Mouse (Mus musculus) bone marrow macrophage, adult 2 months (primary cell): ENCODE measurements around the gene Serpina10. TPM values are rescaled to one million over a fixed set of nuclear protein-coding genes. Genes with fewer than 3 reads are reported as not detected.

ENCODE experiments used
- H3K27ac ChIP-seq: 2 replicates; pipeline ENCODE4 v1.5.1; 2012; ENCODE audit warnings: low read depth, low read length; ENCODE audit not compliant: insufficient read depth
- H3K4me1 ChIP-seq: 2 replicates; pipeline ENCODE4 v1.6.1; 2012; ENCODE audit warnings: low read length; ENCODE audit not compliant: control insufficient read depth, insufficient read depth
- H3K4me3 ChIP-seq: 2 replicates; pipeline ENCODE4 v1.5.1; 2012; ENCODE audit warnings: mild to moderate bottlenecking, low read length, moderate library complexity; ENCODE audit not compliant: insufficient read depth
- CTCF ChIP-seq: IDR thresholded peaks from 2 replicates; pipeline ENCODE4 v1.5.1; 2012; ENCODE audit warnings: low read depth, mild to moderate bottlenecking, low read length, moderate library complexity
- POLR2A ChIP-seq: IDR thresholded peaks from 2 replicates; pipeline ENCODE4 v1.6.1; 2012; ENCODE audit warnings: mild to moderate bottlenecking, low read depth, low read length, borderline replicate concordance
- polyA plus RNA-seq: library from polyadenylated mRNA; stranded (reverse); fragments of >200 nt; gene quantifications from 2 replicates; pipeline ENCODE4 v1.2.4, GENCODE M21; 2012; ENCODE audit not compliant: missing spikeins, insufficient read depth, insufficient read length

Serpina10 gene
- polyA plus RNA-seq, 1 experiment = not detected

GRCm38 (mm10) chr12:103657991-103658390, 26.7 kb upstream of the Serpina10 start:
- no peaks in the 10 kb centered on the region for H3K4me1 ChIP-seq
- TF ChIP-seq CTCF = no peak
- TF ChIP-seq POLR2A = no peak
- H3K27ac ChIP-seq = no peak overlapping the region
- H3K4me3 ChIP-seq = no peak overlapping the region

DNA sequence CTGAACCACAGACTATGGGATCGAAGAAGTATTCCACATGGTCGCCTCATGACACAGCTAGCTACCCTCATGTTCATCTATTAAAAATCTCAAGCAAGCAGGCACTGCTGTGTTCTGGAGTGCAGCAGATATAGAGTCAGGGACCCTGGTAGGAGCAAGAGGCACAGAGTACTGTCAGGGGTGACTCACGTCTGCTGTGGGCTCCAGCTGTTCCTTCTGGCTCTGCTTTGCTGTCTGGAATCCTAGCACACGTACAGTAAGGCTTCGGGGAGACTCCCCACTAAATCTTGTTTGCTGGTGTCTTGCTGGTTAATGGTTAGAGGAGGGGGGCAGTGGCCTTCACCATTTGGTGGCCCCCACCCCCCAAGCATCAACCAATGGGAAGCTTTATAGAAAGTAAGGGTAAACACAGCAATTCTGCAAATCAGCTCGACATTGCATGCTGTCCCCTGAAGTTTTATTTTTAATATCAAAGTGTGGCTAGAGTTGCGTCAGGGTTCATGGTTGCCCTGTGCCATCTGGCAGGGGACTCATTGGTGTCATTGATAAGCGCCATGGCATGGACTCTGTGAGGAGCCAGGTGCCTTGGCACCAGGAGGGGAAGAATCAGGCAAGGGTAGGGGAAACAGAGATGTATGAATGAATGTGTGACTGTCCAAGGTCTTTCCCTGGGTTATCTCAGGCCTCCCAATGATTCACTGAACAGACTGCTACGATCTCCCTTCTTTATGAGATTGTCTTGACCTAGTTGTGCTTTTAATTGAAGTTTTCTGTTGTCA, 25.8 kb upstream of the Serpina10 start, which contains the start of gene Serpina6:
TSS of gene Serpina6 (minus strand) at position 365 of the 779 bp plus-strand sequence.
- TF ChIP-seq POLR2A = no peak
- TF ChIP-seq CTCF = no peak
- Histone ChIP-seq H3K4me1 (no peaks in the 10 kb centered on the region), H3K27ac (no peak within 1 kb of the TSS), H3K4me3 (no peak within 1 kb of the TSS)

DNA sequence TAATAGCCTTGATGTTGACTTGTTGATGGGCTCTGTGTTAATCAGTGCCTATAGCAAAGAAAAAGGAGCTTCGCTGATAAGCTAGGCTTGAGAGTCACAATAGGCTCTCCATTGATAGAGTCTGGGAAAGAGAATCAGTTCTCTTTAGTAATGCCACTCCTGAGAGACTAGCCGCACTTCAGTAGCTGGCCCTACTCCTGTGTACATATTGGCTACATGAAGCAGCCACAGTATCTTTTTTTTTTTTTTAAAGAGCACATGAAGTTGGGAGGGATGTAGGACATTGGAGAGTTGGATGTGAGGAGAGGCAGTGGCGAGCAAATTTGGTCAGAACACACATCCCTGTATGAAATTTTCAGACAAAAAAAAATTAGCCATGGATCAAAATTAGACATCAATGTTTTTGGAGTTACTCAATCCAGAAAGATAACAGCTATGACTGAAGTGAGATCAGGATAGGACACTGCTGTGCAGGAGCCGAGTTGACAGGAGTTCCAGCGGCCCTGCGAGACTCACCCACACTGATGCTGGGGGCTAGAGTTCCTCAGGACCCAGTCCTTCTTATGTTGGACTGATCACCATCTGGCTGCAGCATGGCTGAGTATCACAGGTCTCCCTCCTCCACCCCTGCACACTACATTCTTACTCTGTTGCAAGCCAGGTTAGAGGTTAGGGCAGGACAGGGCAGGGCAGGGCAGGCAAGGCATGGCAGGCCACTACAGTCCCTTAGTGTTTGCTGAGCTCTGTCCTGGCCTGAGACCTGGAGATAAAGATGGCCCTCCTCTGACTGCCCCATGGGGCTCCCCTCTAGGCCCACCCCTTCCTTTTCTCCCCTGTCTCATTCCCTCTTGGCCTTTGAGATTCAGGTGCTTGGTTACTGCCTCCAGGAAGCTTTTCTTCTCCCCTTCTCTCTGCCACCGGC, 24.1 kb upstream of the Serpina10 start:
- no peak overlapping the region for H3K4me3 ChIP-seq
- no peak for TF ChIP-seq POLR2A
- TF ChIP-seq CTCF = no peak
- H3K4me1 ChIP-seq = no peaks in the 10 kb centered on the region
- no peak overlapping the region for H3K27ac ChIP-seq

DNA sequence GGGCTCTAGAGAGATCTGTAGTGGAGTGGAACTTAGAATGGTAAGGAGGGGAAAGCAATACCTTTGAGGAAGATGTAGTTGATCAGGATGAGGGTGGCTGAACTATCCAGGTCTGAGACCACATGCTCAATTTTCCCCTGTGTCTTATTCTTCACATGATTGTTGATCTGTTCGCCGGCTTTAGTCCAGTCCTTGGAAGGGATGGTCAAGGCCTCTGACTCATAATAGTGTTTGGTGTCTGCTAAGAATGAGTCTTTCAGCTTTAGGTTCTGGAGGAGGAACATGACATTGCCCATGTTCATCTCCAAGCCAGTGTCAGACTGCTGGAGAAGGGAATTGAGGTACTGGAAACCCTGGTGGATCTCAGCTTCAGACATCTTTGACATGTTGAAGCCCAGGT, 22.6 kb upstream of the Serpina10 start:
- Histone ChIP-seq H3K4me3 (no peak overlapping the region), H3K27ac (no peak overlapping the region), H3K4me1 (no peaks in the 10 kb centered on the region)
- no peak for TF ChIP-seq POLR2A
- no peak for TF ChIP-seq CTCF

GRCm38 (mm10) chr12:103646314-103646713, 15.1 kb upstream of the Serpina10 start:
- Histone ChIP-seq H3K4me1 (no peaks in the 10 kb centered on the region), H3K4me3 (no peak overlapping the region)
- TF ChIP-seq CTCF = no peak
- no peak for TF ChIP-seq POLR2A

GRCm38 (mm10) chr12:103644601-103645000, 13.4 kb upstream of the Serpina10 start:
- no peak overlapping the region for H3K27ac ChIP-seq
- no peak overlapping the region for H3K4me3 ChIP-seq
- TF ChIP-seq POLR2A = no peak
- TF ChIP-seq CTCF = no peak
- no peaks in the 10 kb centered on the region for H3K4me1 ChIP-seq

More at GRCm38 (mm10) chr12:103646314-103646713, 15.1 kb upstream of the Serpina10 start:
- H3K27ac ChIP-seq = no peak overlapping the region

GRCm38 (mm10) chr12:103643818-103644217, 12.6 kb upstream of the Serpina10 start:
- no peak overlapping the region for H3K4me3 ChIP-seq
- TF ChIP-seq CTCF = no peak
- TF ChIP-seq POLR2A = no peak
- H3K4me1 ChIP-seq = no peaks in the 10 kb centered on the region
- no peak overlapping the region for H3K27ac ChIP-seq

- TF ChIP-seq POLR2A (no peak), CTCF (peak; percentile 46; the same call in 1 of the 2 replicates)
- no peak overlapping the region for H3K4me3 ChIP-seq
- H3K4me1 ChIP-seq = no peaks in the 10 kb centered on the region
- H3K27ac ChIP-seq = no peak overlapping the region
Measured at GRCm38 (mm10) chr12:103643336-103643735, 12.1 kb upstream of the Serpina10 start.

- Histone ChIP-seq H3K27ac (no peak overlapping the region), H3K4me3 (no peak overlapping the region), H3K4me1 (no peaks in the 10 kb centered on the region)
- no peak for TF ChIP-seq CTCF
- TF ChIP-seq POLR2A = no peak
Measured at GRCm38 (mm10) chr12:103635846-103636245, 4.6 kb upstream of the Serpina10 start.
